Mouse (Mus musculus): ENCODE data around the gene Mettl1. TPM values are rescaled to one million over a fixed set of nuclear protein-coding genes. Genes with fewer than 3 reads are reported as not detected.
"Not testable (repeated sequence)": the region's sequence is repeated elsewhere in the genome, so short reads cannot be mapped to it uniquely, and the experiment has no call there.

The Mettl1 gene
- total RNA-seq, 2 experiments from 2014 or later = 24.6 to 54.1 TPM

DNA sequence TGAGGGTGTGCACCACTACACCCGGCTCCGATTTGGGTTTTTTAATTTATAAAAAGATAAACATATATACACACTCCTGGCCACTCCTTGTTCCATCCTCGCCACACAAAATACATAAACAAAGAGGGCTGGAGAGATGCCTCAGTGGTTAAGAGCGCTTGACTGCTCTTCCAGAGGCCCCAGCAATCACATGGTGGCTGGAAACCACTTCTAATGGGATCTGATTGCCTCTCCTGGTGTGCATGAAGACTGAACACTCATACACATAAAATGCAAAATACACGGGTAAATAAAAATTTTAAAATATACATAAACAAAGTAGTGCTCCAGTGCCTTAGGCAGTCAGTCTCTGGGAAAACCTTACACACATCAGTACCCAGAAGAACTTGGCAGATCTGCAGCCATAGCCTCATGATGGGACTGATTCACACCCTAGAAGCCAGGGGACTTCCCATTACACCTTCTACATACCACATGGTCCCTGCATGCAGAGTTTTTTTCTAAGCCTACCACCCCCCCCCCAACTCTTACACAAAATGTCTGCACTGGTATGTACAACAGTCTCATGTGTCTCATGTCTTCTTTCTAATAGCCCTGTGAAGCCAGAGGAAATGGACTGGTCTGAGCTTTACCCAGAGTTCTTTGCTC is 1.4 kb downstream of the Mettl1 start:
- no peak for ATAC-seq (replicated peaks; ENCODE audit: low FRiP score, low TSS enrichment, poor library complexity, severe bottlenecking)

DNA sequence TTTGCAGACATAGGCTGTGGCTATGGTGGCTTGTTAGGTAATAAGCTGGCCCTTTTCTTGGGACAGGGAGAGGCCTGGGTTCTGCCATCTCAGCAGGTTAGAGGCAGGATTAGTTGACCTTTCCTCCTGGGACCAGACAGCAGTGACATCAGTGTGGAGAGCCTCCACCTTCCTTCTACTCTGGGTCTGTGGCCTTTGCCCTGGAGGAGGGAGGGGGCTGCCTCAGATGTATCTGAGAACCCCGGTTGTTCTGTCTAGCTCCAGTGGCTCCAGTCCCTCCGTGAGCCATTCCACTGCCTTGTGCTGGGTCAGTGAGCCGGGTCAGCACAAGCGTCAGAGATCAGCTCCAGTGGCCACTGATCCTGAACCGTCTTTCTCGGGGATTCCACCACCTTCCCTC is 2.0 kb downstream of the Mettl1 start:
- no peak for ATAC-seq (replicated peaks; ENCODE audit: low FRiP score, low TSS enrichment, poor library complexity, severe bottlenecking)

DNA sequence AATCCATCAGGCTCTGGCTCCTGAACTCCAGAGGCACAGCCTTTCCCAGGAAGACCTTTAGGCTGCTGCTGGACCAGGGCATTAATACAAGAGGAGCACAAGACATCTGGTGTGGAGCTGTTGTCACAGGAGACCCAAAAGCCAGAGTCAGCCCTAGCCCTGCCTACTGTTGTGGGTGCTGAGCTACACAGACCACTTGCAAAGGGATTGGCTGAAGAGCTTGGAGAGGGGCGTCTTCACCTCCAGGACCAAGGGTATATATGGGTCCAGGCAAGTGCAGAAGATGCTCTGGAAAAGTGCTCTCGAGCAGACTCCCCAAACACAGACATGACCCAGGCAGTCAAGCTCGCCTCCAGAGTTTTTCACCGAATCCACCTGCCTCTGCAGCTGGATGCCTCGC is 6.7 kb downstream of the Mettl1 start, which contains the start of gene Cyp27b1:
TSS of gene Cyp27b1 (plus strand) at position 297 of the 400 bp plus-strand sequence.
- ATAC-seq (replicated peaks; ENCODE audit: low FRiP score, low TSS enrichment, poor library complexity, severe bottlenecking) = no peak

DNA sequence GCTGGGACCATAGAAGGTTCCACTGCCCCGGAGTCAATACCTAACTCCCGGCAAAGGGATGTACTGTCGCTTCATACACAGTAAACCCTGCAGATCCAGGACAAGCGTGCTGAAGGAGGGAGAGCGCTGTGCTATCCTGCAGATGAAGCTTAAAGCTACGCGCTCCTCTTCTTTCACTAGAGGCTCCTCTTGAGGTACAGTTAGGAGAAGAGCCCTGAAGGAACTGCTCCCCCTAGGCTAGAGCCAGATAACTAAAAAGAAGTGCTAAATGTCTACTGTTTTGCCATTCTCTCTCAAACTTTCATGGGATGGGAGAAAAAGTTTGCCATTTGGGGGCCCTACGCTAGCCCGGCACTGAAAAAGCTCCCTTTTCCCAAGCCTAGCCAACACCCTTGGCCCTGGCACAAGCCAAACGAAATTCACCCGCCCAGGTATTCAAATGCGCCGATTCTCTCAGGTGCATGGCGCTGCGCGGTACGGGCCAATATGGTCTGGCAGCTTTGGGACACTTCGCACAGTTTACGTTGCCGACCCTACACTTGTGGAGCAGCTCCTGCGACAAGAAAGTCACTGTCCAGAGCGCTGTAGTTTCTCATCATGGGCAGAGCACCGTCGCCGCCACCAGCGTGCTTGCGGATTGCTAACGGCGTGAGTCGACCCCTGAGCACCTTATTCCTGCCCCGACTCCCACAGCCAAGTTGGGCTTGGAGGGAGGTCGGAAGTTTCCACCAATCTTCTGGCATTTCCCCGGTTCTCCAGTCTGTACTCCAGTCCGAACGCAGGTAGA is 7.6 kb downstream of the Mettl1 start:
- ATAC-seq (replicated peaks; ENCODE audit: low FRiP score, low TSS enrichment, poor library complexity, severe bottlenecking) = peak; percentile 21; the same call in 1 of the 2 replicates

DNA sequence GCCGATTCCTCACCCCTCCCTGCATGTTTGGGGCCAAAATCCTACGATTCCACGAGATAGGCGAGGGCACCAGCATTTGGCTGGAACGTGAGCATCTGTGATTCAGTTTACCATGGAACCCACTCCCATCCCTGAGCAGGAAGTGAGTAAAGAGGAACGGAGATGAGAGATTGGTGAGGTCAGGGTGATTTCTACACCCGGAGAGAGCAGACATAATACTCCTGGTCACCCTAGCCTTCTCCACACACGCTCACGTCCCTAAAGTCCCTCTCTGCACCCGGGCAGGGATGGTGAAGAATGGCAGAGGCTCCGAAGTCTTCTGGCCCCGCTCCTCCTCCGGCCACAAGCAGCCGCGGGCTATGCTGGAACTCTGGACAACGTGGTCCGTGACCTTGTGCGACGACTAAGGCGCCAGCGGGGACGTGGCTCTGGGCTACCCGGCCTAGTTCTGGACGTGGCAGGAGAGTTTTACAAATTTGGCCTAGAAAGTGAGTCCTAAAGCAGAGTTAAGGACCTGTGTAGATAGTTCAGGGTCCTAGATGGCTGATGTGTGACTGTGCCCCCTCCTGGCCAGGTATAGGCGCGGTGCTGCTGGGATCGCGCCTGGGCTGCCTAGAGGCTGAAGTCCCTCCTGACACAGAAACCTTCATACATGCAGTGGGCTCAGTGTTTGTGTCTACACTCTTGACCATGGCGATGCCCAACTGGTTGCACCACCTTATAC is 8.3 kb downstream of the Mettl1 start:
- ATAC-seq (replicated peaks; ENCODE audit: low FRiP score, low TSS enrichment, poor library complexity, severe bottlenecking) = peak; percentile 20; the same call in 1 of the 2 replicates

DNA sequence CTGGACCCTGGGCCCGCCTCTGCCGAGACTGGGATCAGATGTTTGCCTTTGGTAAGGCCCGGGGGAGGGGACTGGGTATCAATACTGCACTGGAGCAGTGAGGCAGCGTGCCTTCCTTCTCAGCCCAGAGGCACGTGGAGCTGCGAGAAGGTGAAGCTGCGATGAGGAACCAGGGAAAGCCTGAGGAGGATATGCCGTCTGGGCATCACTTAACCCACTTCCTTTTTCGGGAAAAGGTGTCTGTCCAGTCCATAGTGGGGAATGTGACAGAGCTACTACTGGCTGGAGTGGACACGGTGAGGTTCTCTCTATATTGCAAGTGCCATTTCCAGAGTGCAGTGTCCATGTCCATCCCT is 8.9 kb downstream of the Mettl1 start:
- no peak for ATAC-seq (replicated peaks; ENCODE audit: low FRiP score, low TSS enrichment, poor library complexity, severe bottlenecking)

DNA sequence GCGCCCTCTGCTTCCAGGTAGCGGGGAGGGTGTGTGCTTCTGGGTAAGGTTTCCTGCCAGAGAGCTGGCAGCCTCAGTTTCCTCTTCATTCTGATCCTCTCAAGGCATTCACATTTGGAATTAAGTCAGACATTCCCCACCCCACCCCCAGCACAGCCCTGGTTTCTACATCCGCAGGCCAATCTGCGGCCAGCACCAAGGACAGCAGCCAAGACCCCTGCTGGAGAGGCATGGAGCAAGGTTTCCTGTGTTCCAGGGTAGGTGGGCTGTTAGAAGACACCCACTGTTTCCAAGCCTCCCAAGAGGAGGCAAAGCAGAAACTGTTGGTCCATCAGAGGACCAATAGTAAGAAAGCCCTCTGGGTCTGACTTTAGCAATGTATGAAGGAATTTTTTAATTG is 13.4 kb downstream of the Mettl1 start:
- ATAC-seq (replicated peaks; ENCODE audit: low FRiP score, low TSS enrichment, poor library complexity, severe bottlenecking) = no peak

DNA sequence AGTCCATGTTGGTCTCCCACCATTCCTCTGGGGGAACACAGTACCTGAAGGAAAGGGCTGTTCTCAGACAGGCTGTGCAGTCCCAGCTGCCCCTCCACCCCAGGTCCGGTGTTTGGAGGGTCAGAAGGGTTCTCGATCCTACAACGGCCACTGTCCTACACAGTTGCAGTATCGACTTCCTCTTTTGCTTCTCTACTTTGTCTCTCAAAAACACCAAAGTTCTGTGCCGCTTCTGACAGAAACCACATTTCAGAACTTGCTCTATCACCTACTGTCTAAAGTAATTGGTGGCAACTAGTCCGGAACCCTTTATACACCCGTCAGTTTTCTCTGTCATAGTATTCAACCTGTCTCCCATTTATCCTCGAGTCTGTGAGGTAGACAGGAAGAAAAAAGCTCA is 14.2 kb downstream of the Mettl1 start:
- ATAC-seq (replicated peaks; ENCODE audit: low FRiP score, low TSS enrichment, poor library complexity, severe bottlenecking) = no peak

DNA sequence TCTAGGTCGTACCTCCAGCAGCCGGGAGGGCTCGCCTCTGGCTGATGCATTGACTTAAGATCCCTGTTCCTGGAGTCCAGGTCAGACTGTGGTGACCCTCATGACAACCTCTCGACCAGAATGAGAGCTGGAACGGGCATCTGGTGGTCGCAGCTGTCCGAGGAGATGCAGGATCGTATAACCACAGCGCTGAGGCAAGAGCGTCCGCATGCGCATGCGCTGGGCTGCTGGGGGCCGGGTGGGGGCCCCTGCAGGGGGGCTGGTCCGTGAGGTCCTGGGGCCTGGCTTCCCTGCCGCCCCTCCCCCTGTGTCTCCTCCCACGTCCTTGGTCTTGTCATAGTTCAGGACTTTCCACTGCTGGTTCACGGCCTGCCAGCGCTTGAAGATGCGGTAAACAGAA is 15.3 kb downstream of the Mettl1 start:
- ATAC-seq (replicated peaks; ENCODE audit: low FRiP score, low TSS enrichment, poor library complexity, severe bottlenecking) = no peak

DNA sequence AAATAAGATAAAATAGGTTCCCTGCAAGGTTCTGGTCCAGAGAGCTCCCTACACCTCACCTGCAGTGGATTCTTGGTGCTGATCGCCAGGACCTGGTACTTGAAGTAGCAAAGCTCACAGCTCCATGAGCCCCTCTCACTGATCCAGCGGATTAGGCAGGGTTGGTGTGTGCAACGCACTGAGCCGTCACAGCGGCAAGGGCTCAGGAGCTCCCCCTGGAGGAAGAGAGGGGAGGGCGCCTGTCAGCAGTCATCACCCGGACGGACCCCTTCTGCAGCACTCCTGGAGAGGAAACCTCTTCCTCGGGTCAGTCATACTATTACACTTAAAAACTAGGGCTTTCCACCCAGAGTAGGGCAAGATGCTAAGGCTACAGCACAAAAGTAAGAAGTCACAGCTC is 16.9 kb downstream of the Mettl1 start:
- ATAC-seq (replicated peaks; ENCODE audit: low FRiP score, low TSS enrichment, poor library complexity, severe bottlenecking) = peak; percentile 78

DNA sequence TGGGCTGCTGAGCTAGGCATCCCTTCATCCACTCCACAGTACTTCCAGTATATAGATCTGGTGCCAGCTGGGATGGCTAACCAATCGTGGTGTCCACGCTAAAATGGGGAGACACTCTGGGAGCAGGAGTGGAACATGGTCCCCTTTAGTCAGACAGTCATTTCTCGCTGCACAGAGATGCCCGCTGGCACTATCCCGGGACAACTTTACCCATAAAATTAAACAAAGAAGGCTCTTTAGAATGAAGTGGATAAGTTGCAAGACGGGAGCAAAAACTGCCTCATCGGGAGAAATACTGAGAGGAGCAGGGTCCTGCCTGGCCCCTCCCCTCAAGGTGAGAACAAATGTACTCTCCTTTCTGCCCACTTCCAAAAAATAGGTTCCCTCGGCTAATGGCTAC is 17.5 kb downstream of the Mettl1 start:
- no peak for ATAC-seq (replicated peaks; ENCODE audit: low FRiP score, low TSS enrichment, poor library complexity, severe bottlenecking)

DNA sequence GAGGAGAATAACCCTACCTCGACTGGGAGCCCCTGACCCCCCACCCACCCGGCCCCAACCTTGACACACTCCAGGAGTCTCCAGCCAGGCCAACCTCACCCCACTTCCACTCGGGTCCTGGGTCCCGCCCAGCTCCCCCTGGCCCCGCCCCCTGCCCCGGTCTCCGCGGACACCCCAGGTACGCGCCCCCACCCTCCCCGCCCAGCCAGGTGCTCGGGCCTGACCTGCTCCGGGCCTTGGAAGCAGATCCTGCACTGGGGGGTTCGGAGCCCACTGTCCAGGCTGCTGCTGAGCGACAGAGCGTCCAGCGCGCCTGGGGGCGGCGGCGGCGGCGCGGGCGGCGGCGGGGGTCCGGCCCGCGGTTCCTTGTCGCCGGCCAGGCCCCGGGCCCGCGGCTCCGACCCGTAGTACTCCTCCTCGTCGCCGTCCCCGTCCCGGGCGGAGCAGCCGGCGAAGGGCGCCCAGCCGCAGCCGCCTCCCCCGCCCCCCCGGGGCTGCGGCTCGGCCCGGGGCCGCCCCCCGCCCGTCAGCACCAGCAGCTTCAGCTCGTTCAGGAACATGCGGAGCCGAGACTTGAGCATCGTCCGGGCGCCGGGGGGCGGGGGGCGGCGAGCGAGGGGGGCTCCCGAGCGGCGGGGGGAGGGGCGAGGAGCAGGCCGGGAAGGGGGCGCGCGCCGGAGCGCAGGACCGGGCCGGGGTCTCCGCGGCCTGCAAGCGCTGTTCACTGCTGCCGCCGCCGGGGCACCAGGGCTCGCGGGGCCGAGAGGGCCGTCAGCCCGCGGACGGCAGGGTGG is 18.2 kb downstream of the Mettl1 start:
- no peak for ATAC-seq (replicated peaks; ENCODE audit: low FRiP score, low TSS enrichment, poor library complexity, severe bottlenecking)

DNA sequence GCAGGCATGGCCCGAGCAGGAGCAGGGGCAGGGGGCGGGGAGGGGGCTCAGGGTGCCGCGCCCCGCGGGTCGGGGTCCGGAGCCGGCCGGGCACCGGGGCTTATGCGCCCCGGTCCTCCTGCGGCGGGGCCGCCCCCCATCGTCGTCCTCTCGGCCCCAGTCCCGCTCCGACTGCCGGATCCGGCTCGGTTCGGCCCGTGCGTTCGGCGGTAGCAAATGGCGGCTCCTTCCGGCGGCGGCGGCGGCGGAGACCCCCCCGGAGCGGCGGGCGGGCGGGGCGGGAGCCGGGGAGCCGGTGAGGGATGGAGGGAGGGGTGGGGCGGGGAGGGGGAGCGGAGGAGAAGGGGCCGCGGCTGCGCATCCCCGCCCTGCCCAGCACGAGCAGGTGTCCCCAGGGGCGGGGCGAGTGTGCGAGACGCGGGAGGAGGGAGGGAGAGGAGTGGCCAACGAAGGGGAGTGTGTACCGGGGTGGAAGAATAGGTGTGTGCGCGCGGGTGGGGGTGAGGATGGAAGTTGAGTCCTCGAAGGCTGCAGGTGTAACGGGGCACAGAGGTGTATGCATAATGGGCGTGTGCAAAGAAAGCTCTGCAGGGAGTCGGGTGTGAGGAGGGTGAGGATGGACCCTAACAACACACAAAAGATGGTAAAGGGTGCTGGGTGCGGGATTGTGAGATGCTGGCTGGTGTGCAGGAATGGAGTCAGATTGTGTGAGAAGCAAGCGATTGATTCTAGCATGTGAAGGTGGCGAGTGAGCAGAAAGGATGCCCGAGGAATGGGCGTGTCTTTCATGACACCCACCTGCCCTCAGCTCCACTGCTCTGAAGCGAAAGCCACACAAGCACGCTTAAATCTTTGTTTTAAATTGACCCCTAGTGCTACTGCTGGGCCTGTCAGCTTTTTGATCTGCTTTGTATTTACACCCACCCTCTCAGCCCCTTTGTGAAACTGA is 19.0 kb downstream of the Mettl1 start, which contains the start of gene March9:
TSS of gene March9 (minus strand) at position 217 of the 949 bp plus-strand sequence.
- no peak for ATAC-seq (replicated peaks; ENCODE audit: low FRiP score, low TSS enrichment, poor library complexity, severe bottlenecking)

DNA sequence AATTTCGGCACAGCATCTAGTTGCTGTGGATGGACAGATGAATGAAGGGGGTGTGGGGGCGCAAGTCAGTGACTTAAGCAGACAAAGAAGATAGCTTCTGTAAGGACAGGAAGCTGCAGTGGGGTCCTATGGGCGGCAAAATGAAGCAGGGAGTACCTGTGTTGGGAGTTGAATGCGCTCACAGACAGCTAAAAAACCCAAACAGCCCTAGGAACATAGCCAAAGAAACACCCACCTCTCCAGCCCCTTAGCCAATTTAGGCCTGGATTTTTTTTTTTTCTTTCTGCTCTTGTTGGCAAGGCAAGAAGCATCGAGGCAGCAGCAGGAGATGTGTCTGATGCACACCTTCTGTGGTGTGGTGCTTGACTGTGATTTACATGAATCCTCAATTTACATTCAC is 19.9 kb downstream of the Mettl1 start:
- ATAC-seq (replicated peaks; ENCODE audit: low FRiP score, low TSS enrichment, poor library complexity, severe bottlenecking) = no peak

DNA sequence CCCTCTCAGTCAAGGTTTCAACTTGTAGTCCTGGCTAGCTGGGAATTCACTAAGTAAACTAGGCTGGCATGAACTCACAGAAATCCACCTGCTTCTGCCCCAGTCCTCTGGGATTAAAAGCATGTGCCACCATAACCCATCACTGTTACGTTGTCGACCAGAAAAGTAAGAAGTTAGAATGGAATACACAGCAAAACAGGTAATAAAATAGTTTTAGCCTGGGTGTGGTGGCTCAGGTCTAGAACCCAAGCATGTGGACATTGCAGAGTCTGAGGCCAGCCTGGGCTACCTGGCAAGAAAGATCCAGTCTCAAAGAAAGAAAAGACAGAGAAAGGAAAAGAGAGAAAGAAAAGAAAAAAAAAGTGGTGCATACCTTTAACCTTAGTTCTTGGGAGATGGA is 20.3 kb downstream of the Mettl1 start:
- ATAC-seq (replicated peaks; ENCODE audit: low FRiP score, low TSS enrichment, poor library complexity, severe bottlenecking) = no peak

DNA sequence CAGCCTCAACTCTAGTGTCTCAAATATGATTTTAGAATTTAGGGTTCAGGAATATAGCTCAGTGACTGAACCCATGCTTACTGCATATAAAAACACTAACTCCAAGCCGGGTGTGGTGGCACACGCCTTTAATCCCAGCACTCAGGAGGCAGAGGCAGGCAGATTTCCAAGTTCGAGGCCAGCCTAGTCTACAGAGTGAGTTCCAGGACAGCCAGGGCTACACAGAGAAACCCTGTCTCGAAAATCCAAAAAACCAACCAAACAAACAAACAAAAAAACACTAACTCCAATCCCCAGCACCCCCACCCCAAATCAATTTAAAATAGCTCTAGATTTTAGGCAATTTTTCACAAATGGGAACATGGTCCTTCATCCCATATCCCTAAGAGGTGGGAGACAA is 20.9 kb downstream of the Mettl1 start:
- ATAC-seq (replicated peaks; ENCODE audit: low FRiP score, low TSS enrichment, poor library complexity, severe bottlenecking) = not testable (repeated sequence)

DNA sequence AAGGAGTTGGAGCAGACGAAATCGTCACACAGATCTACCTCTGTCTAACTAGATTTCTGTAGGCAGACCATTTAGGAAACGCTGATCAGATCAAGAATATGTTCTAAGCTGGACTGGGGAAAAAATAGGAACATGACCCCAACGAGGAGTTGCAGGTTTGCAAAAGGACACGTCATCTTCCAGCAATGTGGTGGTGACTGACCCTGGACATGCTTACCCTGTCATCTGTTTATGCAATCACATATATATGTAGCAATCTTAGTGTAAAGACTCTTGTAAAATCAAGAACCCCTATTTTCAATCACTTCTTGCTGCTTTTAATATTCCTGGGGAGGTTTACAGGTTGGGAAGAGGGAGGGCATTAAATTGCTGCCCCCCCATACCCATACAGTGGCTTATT is 21.3 kb downstream of the Mettl1 start:
- no peak for ATAC-seq (replicated peaks; ENCODE audit: low FRiP score, low TSS enrichment, poor library complexity, severe bottlenecking)

DNA sequence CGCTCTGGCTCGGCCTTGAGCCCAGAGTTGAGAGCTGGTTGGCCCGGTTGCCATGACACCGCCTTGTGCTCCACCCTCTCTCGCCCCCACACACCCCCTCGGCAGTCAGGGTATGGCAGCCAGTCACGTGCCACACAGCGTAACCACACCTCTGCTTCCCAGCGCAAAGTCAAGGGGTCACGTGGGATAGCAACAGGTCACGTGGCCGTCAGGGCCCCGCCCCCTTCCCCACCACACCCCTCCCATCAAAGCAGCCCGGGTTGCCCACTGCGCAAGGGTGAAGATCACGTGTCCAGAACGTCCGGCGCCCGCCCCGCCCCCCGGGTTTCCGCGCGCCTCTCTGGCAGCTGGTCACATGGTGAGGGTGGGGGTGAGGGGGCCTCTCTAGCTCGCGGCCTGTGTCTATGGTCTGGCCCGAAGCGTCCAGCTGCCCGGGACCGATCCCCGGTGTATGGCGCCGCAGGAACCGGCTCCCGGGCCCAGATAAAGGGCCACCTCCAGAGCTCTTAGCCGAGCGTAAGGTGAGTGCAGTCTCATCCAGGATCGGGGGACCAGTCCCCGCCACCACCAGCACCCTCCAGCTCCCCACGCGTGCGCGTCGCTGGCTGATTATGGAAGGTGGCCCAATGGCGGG is 22.1 kb downstream of the Mettl1 start, which contains the start of gene Cdk4:
TSS of gene Cdk4 (plus strand) at position 296 of the 634 bp plus-strand sequence.
- peak; percentile 82 for ATAC-seq (replicated peaks; ENCODE audit: low FRiP score, low TSS enrichment, poor library complexity, severe bottlenecking)
